Mouse (Mus musculus): ENCODE data around the gene Lrrk1. TPM values are rescaled to one million over a fixed set of nuclear protein-coding genes. Genes with fewer than 3 reads are reported as not detected.

Gene Lrrk1
- polyA plus RNA-seq, 1 experiment from 2014 or later: 2.9 TPM

GRCm38 (mm10) chr7:66409433-66409832 is 21.3 kb upstream of the Lrrk1 start:
- WGBS: 77% methylated on average over 6 of the region's 6 CpGs
- DNase-seq (ENCODE audit: low spot score): peak; percentile 50
- H3K27me3 ChIP-seq (ENCODE audit: control insufficient read depth, insufficient read depth, low read length): no peaks in the 10 kb centered on the region
- no peak overlapping the region for H3K9ac ChIP-seq (ENCODE audit: low read depth, low read length)
- H3K27ac ChIP-seq (ENCODE audit: low read depth, low read length): no peak overlapping the region
- H3K9me3 ChIP-seq (ENCODE audit: control insufficient read depth, low read length): no peaks in the 10 kb centered on the region
- ATAC-seq (ENCODE audit: low FRiP score): no peak
- no peaks in the 10 kb centered on the region for H3K36me3 ChIP-seq (ENCODE audit: control insufficient read depth, insufficient read depth, low read length)
- no peak overlapping the region for H3K4me3 ChIP-seq (ENCODE audit: low read depth, low read length)
- H3K4me2 ChIP-seq (replicated peaks; ENCODE audit: low read depth, low read length): no peak overlapping the region
- no peaks in the 10 kb centered on the region for H3K4me1 ChIP-seq (replicated peaks; ENCODE audit: control insufficient read depth, insufficient read depth, low read length)

GRCm38 (mm10) chr7:66406971-66407370 is 18.8 kb upstream of the Lrrk1 start:
- Histone ChIP-seq H3K27me3 (ENCODE audit: control insufficient read depth, insufficient read depth, low read length) (no peaks in the 10 kb centered on the region), H3K9ac (ENCODE audit: low read depth, low read length) (no peak overlapping the region), H3K4me3 (ENCODE audit: low read depth, low read length) (no peak overlapping the region), H3K4me1 (replicated peaks; ENCODE audit: control insufficient read depth, insufficient read depth, low read length) (no peaks in the 10 kb centered on the region), H3K9me3 (ENCODE audit: control insufficient read depth, low read length) (no peaks in the 10 kb centered on the region), H3K27ac (ENCODE audit: low read depth, low read length) (no peak overlapping the region), H3K36me3 (ENCODE audit: control insufficient read depth, insufficient read depth, low read length) (no peaks in the 10 kb centered on the region), H3K4me2 (replicated peaks; ENCODE audit: low read depth, low read length) (no peak overlapping the region)
- 76% methylated on average over 8 of the region's 8 CpGs for WGBS
- DNase-seq (ENCODE audit: low spot score) (no peak), ATAC-seq (ENCODE audit: low FRiP score) (no peak)

GRCm38 (mm10) chr7:66405951-66406721 is 18.0 kb upstream of the Lrrk1 start:
- ATAC-seq (ENCODE audit: low FRiP score): no peak
- Histone ChIP-seq H3K9me3 (ENCODE audit: control insufficient read depth, low read length) (no peaks in the 10 kb centered on the region), H3K27me3 (ENCODE audit: control insufficient read depth, insufficient read depth, low read length) (no peaks in the 10 kb centered on the region), H3K4me1 (replicated peaks; ENCODE audit: control insufficient read depth, insufficient read depth, low read length) (no peaks in the 10 kb centered on the region), H3K27ac (ENCODE audit: low read depth, low read length) (no peak overlapping the region), H3K9ac (ENCODE audit: low read depth, low read length) (no peak overlapping the region), H3K4me3 (ENCODE audit: low read depth, low read length) (no peak overlapping the region), H3K36me3 (ENCODE audit: control insufficient read depth, insufficient read depth, low read length) (no peaks in the 10 kb centered on the region), H3K4me2 (replicated peaks; ENCODE audit: low read depth, low read length) (no peak overlapping the region)
- no peak for DNase-seq (ENCODE audit: low spot score)
- 57% methylated on average over 13 of the region's 13 CpGs for WGBS

GRCm38 (mm10) chr7:66405541-66405940 is 17.4 kb upstream of the Lrrk1 start:
- H3K27me3 ChIP-seq (ENCODE audit: control insufficient read depth, insufficient read depth, low read length): no peaks in the 10 kb centered on the region
- no peak for DNase-seq (ENCODE audit: low spot score)
- ATAC-seq (ENCODE audit: low FRiP score): no peak
- no peak overlapping the region for H3K9ac ChIP-seq (ENCODE audit: low read depth, low read length)
- 68% methylated on average over 11 of the region's 11 CpGs for WGBS
- H3K4me3 ChIP-seq (ENCODE audit: low read depth, low read length): no peak overlapping the region
- H3K4me1 ChIP-seq (replicated peaks; ENCODE audit: control insufficient read depth, insufficient read depth, low read length): no peaks in the 10 kb centered on the region
- no peaks in the 10 kb centered on the region for H3K36me3 ChIP-seq (ENCODE audit: control insufficient read depth, insufficient read depth, low read length)
- H3K9me3 ChIP-seq (ENCODE audit: control insufficient read depth, low read length): no peaks in the 10 kb centered on the region
- no peak overlapping the region for H3K27ac ChIP-seq (ENCODE audit: low read depth, low read length)
- no peak overlapping the region for H3K4me2 ChIP-seq (replicated peaks; ENCODE audit: low read depth, low read length)

- H3K4me3 ChIP-seq (ENCODE audit: low read depth, low read length): no peak overlapping the region
- no peaks in the 10 kb centered on the region for H3K27me3 ChIP-seq (ENCODE audit: control insufficient read depth, insufficient read depth, low read length)
- no peak for ATAC-seq (ENCODE audit: low FRiP score)
- H3K27ac ChIP-seq (ENCODE audit: low read depth, low read length): no peak overlapping the region
- no peaks in the 10 kb centered on the region for H3K4me1 ChIP-seq (replicated peaks; ENCODE audit: control insufficient read depth, insufficient read depth, low read length)
- H3K9me3 ChIP-seq (ENCODE audit: control insufficient read depth, low read length): no peaks in the 10 kb centered on the region
- WGBS: 78% methylated on average over 4 of the region's 4 CpGs
- no peak overlapping the region for H3K4me2 ChIP-seq (replicated peaks; ENCODE audit: low read depth, low read length)
- DNase-seq (ENCODE audit: low spot score): no peak
- H3K9ac ChIP-seq (ENCODE audit: low read depth, low read length): no peak overlapping the region
- no peaks in the 10 kb centered on the region for H3K36me3 ChIP-seq (ENCODE audit: control insufficient read depth, insufficient read depth, low read length)
Measured at GRCm38 (mm10) chr7:66404802-66405201, 16.7 kb upstream of the Lrrk1 start.

- H3K4me1 ChIP-seq (replicated peaks; ENCODE audit: control insufficient read depth, insufficient read depth, low read length): no peaks in the 10 kb centered on the region
- H3K9ac ChIP-seq (ENCODE audit: low read depth, low read length): no peak overlapping the region
- no peak for DNase-seq (ENCODE audit: low spot score)
- no peak overlapping the region for H3K27ac ChIP-seq (ENCODE audit: low read depth, low read length)
- no peak overlapping the region for H3K4me3 ChIP-seq (ENCODE audit: low read depth, low read length)
- no peaks in the 10 kb centered on the region for H3K36me3 ChIP-seq (ENCODE audit: control insufficient read depth, insufficient read depth, low read length)
- no peaks in the 10 kb centered on the region for H3K9me3 ChIP-seq (ENCODE audit: control insufficient read depth, low read length)
- WGBS: 71% methylated on average over 10 of the region's 10 CpGs
- H3K4me2 ChIP-seq (replicated peaks; ENCODE audit: low read depth, low read length): no peak overlapping the region
- no peak for ATAC-seq (ENCODE audit: low FRiP score)
- H3K27me3 ChIP-seq (ENCODE audit: control insufficient read depth, insufficient read depth, low read length): no peaks in the 10 kb centered on the region
Measured at GRCm38 (mm10) chr7:66404141-66404540, 16.0 kb upstream of the Lrrk1 start.

- Histone ChIP-seq H3K27ac (ENCODE audit: low read depth, low read length) (no peak overlapping the region), H3K9ac (ENCODE audit: low read depth, low read length) (no peak overlapping the region), H3K27me3 (ENCODE audit: control insufficient read depth, insufficient read depth, low read length) (no peaks in the 10 kb centered on the region), H3K4me2 (replicated peaks; ENCODE audit: low read depth, low read length) (no peak overlapping the region), H3K4me3 (ENCODE audit: low read depth, low read length) (no peak overlapping the region), H3K36me3 (ENCODE audit: control insufficient read depth, insufficient read depth, low read length) (no peaks in the 10 kb centered on the region), H3K9me3 (ENCODE audit: control insufficient read depth, low read length) (no peaks in the 10 kb centered on the region), H3K4me1 (replicated peaks; ENCODE audit: control insufficient read depth, insufficient read depth, low read length) (no peaks in the 10 kb centered on the region)
- no peak for ATAC-seq (ENCODE audit: low FRiP score)
- 87% methylated on average over 5 of the region's 5 CpGs for WGBS
- no peak for DNase-seq (ENCODE audit: low spot score)
Measured at GRCm38 (mm10) chr7:66402876-66403275, 14.7 kb upstream of the Lrrk1 start.

- Histone ChIP-seq H3K4me1 (replicated peaks; ENCODE audit: control insufficient read depth, insufficient read depth, low read length) (no peaks in the 10 kb centered on the region), H3K27ac (ENCODE audit: low read depth, low read length) (no peak overlapping the region), H3K27me3 (ENCODE audit: control insufficient read depth, insufficient read depth, low read length) (no peaks in the 10 kb centered on the region), H3K9me3 (ENCODE audit: control insufficient read depth, low read length) (no peaks in the 10 kb centered on the region), H3K9ac (ENCODE audit: low read depth, low read length) (no peak overlapping the region), H3K36me3 (ENCODE audit: control insufficient read depth, insufficient read depth, low read length) (no peaks in the 10 kb centered on the region), H3K4me3 (ENCODE audit: low read depth, low read length) (no peak overlapping the region), H3K4me2 (replicated peaks; ENCODE audit: low read depth, low read length) (no peak overlapping the region)
- 69% methylated on average over 8 of the region's 8 CpGs for WGBS
- DNase-seq (ENCODE audit: low spot score) (no peak), ATAC-seq (ENCODE audit: low FRiP score) (no peak)
Measured at GRCm38 (mm10) chr7:66401605-66402004, 13.5 kb upstream of the Lrrk1 start.

GRCm38 (mm10) chr7:66397288-66397687 is 9.1 kb upstream of the Lrrk1 start:
- Histone ChIP-seq H3K9ac (ENCODE audit: low read depth, low read length) (no peak overlapping the region), H3K4me3 (ENCODE audit: low read depth, low read length) (no peak overlapping the region), H3K36me3 (ENCODE audit: control insufficient read depth, insufficient read depth, low read length) (no peaks in the 10 kb centered on the region), H3K9me3 (ENCODE audit: control insufficient read depth, low read length) (no peaks in the 10 kb centered on the region), H3K4me2 (replicated peaks; ENCODE audit: low read depth, low read length) (no peak overlapping the region), H3K27me3 (ENCODE audit: control insufficient read depth, insufficient read depth, low read length) (no peaks in the 10 kb centered on the region), H3K27ac (ENCODE audit: low read depth, low read length) (no peak overlapping the region), H3K4me1 (replicated peaks; ENCODE audit: control insufficient read depth, insufficient read depth, low read length) (no peaks in the 10 kb centered on the region)
- no peak for DNase-seq (ENCODE audit: low spot score)
- 33% methylated on average over 3 of the region's 3 CpGs for WGBS
- no peak for ATAC-seq (ENCODE audit: low FRiP score)
